Mouse (Mus musculus) myocyte (in vitro differentiated cells): ENCODE results near the gene Bpifa2. TPM values are rescaled to one million over a fixed set of nuclear protein-coding genes. Genes with fewer than 3 reads are reported as not detected.

Source experiments
- H3K27me3 ChIP-seq: one replicate; pipeline ENCODE4 v1.6.1; 2011; ENCODE audit not compliant: control insufficient read depth, insufficient read depth, insufficient read length
- H3K36me3 ChIP-seq: one replicate; pipeline ENCODE4 v1.6.1; 2011; ENCODE audit not compliant: control insufficient read depth, insufficient read depth
- H3K4me2 ChIP-seq: one replicate; pipeline ENCODE4 v1.6.1; 2011; ENCODE audit warnings: low read depth, control low read depth
- H3K4me3 ChIP-seq: one replicate; pipeline ENCODE4 v1.5.1; 2011; ENCODE audit warnings: mild to moderate bottlenecking, control low read depth, moderate library complexity
- H3K79me2 ChIP-seq: one replicate; pipeline ENCODE4 v1.6.1; 2011; ENCODE audit not compliant: control insufficient read depth, insufficient read depth
- H3ac ChIP-seq: one replicate; pipeline ENCODE4 v1.6.1; 2011; ENCODE audit not compliant: control insufficient read depth, insufficient read length
- CEBPB ChIP-seq: IDR thresholded peaks from 2 replicates; pipeline ENCODE4 v1.6.1; 2011; ENCODE audit warnings: mild to moderate bottlenecking, moderate library complexity; ENCODE audit not compliant: poor library complexity, insufficient read depth, severe bottlenecking
- E2F4 ChIP-seq: IDR thresholded peaks from one replicate; pipeline ENCODE4 v1.6.1; 2011; ENCODE audit warnings: mild to moderate bottlenecking, control low read depth, moderate library complexity; ENCODE audit not compliant: insufficient read depth
- MAX ChIP-seq: IDR thresholded peaks from one replicate; pipeline ENCODE4 v1.6.1; 2011; ENCODE audit warnings: low read depth, mild to moderate bottlenecking, control low read depth
- MYOD1 ChIP-seq, 3 experiments: IDR thresholded peaks; one replicate each; pipeline ENCODE4 v1.6.1; 2011; ENCODE audit warnings: control low read depth in 2 of 3, low read depth in 2 of 3, mild to moderate bottlenecking in 2 of 3, moderate library complexity in 1 of 3; ENCODE audit not compliant: insufficient read length in 2 of 3, control insufficient read depth in 1 of 3
- MYOG ChIP-seq, 3 experiments: IDR thresholded peaks; one replicate each; pipeline ENCODE4 v1.6.1; 2011; ENCODE audit warnings: control low read depth in 2 of 3, low read depth in 2 of 3, mild to moderate bottlenecking in 2 of 3; ENCODE audit not compliant: insufficient read length in 2 of 3, control insufficient read depth in 1 of 3, insufficient read depth in 1 of 3
- POLR2A ChIP-seq: IDR thresholded peaks from one replicate; pipeline ENCODE4 v1.6.1; 2011; ENCODE audit warnings: low read depth, mild to moderate bottlenecking, control low read depth, moderate library complexity; ENCODE audit not compliant: insufficient read length
- POLR2AphosphoS2 ChIP-seq: IDR thresholded peaks from one replicate; pipeline ENCODE4 v1.6.1; 2011; ENCODE audit warnings: low read depth, control low read depth; ENCODE audit not compliant: insufficient read length
- REST ChIP-seq: IDR thresholded peaks from one replicate; pipeline ENCODE4 v1.6.1; 2011; ENCODE audit warnings: mild to moderate bottlenecking, control low read depth, moderate library complexity; ENCODE audit not compliant: insufficient read depth, insufficient read length
- SRF ChIP-seq: IDR thresholded peaks from one replicate; pipeline ENCODE4 v1.6.1; 2011; ENCODE audit warnings: low read depth; ENCODE audit not compliant: control insufficient read depth, insufficient read length
- TCF12 ChIP-seq: IDR thresholded peaks from one replicate; pipeline ENCODE4 v1.6.1; 2011; ENCODE audit warnings: mild to moderate bottlenecking, control low read depth; ENCODE audit not compliant: poor library complexity, insufficient read depth, severe bottlenecking
- TCF3 ChIP-seq: IDR thresholded peaks from one replicate; pipeline ENCODE4 v1.6.1; 2011; ENCODE audit warnings: low read depth, control low read depth; ENCODE audit not compliant: insufficient read length
- USF1 ChIP-seq: IDR thresholded peaks from one replicate; pipeline ENCODE4 v1.6.1; 2011; ENCODE audit warnings: low read depth, mild to moderate bottlenecking, control low read depth, moderate library complexity
- polyA plus RNA-seq: library from polyadenylated mRNA; unstranded; fragments of >200 nt; fragmentation: generic; extraction: Trizol; gene quantifications from one replicate; pipeline ENCODE4 v1.2.1, GENCODE M21; 2012; ENCODE audit warnings: missing spikeins

The Bpifa2 gene
- polyA plus RNA-seq, 1 experiment: not detected

- Histone ChIP-seq H3K4me2 (no peak overlapping the region), H3ac (no peak overlapping the region), H3K36me3 (no peaks in the 10 kb centered on the region), H3K4me3 (no peak overlapping the region), H3K79me2 (no peaks in the 10 kb centered on the region), H3K27me3 (no peaks in the 10 kb centered on the region)
- TF ChIP-seq CEBPB: no peak
- no peak for TF ChIP-seq MAX
- TF ChIP-seq E2F4: no peak
Measured at GRCm38 (mm10) chr2:153995770-153996169, 12.3 kb upstream of the Bpifa2 start.

GRCm38 (mm10) chr2:154000501-154000900, 7.6 kb upstream of the Bpifa2 start:
- no peak overlapping the region for H3K4me3 ChIP-seq
- no peaks in the 10 kb centered on the region for H3K27me3 ChIP-seq
- no peak overlapping the region for H3ac ChIP-seq
- H3K36me3 ChIP-seq: no peaks in the 10 kb centered on the region
- H3K4me2 ChIP-seq: no peak overlapping the region
- TF ChIP-seq MAX (no peak), MYOG (IDR thresholded peaks at IDR 0.05; ENCODE audit: control insufficient read depth in 1 of 3, insufficient read depth in 1 of 3, insufficient read length in 2 of 3, low read depth in 2 of 3) (no peak), POLR2AphosphoS2 (no peak), TCF12 (no peak), MYOD1 (IDR thresholded peaks at IDR 0.05; ENCODE audit: control insufficient read depth in 1 of 3, insufficient read length in 2 of 3, low read depth in 2 of 3) (no peak), POLR2A (no peak), REST (no peak), SRF (no peak), E2F4 (no peak), TCF3 (no peak), CEBPB (no peak), USF1 (no peak)
- no peaks in the 10 kb centered on the region for H3K79me2 ChIP-seq

DNA sequence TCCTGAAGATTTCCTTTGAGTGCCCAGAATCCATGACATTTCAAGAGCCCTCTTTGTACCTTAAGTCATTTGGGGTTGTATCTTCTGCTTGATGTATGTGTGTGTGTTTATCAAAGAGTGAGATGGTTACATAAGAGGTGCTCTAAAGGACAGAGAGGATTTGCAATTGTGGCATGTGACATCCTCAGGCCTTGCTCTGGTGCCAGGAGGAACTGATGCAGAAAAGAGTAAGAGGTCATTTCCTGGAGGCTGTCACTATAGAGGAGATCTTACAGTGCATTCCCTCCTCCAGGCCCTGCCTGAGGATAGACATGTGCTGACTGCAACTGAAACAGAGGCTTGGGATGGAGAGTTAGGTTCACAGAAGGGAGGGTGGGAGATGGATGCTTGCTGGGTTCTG, 7.0 kb upstream of the Bpifa2 start:
- TF ChIP-seq TCF12 (no peak), POLR2AphosphoS2 (no peak), CEBPB (no peak), MAX (no peak), USF1 (no peak), E2F4 (no peak), SRF (no peak), MYOD1 (IDR thresholded peaks at IDR 0.05; ENCODE audit: control insufficient read depth in 1 of 3, insufficient read length in 2 of 3, low read depth in 2 of 3) (no peak), POLR2A (no peak), REST (no peak), TCF3 (no peak), MYOG (IDR thresholded peaks at IDR 0.05; ENCODE audit: control insufficient read depth in 1 of 3, insufficient read depth in 1 of 3, insufficient read length in 2 of 3, low read depth in 2 of 3) (no peak)
- Histone ChIP-seq H3K36me3 (no peaks in the 10 kb centered on the region), H3K79me2 (no peaks in the 10 kb centered on the region), H3ac (no peak overlapping the region), H3K4me3 (no peak overlapping the region), H3K4me2 (no peak overlapping the region), H3K27me3 (no peaks in the 10 kb centered on the region)

- H3K4me3 ChIP-seq: no peak overlapping the region
- TF ChIP-seq TCF12 (no peak), MYOG (IDR thresholded peaks at IDR 0.05; ENCODE audit: control insufficient read depth in 1 of 3, insufficient read depth in 1 of 3, insufficient read length in 2 of 3, low read depth in 2 of 3) (no peak), SRF (no peak), CEBPB (no peak), POLR2A (no peak), REST (no peak), MYOD1 (IDR thresholded peaks at IDR 0.05; ENCODE audit: control insufficient read depth in 1 of 3, insufficient read length in 2 of 3, low read depth in 2 of 3) (no peak), TCF3 (no peak), E2F4 (no peak), USF1 (no peak), MAX (no peak), POLR2AphosphoS2 (no peak)
- no peaks in the 10 kb centered on the region for H3K36me3 ChIP-seq
- no peak overlapping the region for H3ac ChIP-seq
- H3K4me2 ChIP-seq: no peak overlapping the region
- H3K27me3 ChIP-seq: no peaks in the 10 kb centered on the region
- H3K79me2 ChIP-seq: no peaks in the 10 kb centered on the region
Measured at GRCm38 (mm10) chr2:154004456-154004855, 3.6 kb upstream of the Bpifa2 start.

- H3K79me2 ChIP-seq: no peaks in the 10 kb centered on the region
- no peak overlapping the region for H3K4me2 ChIP-seq
- no peak overlapping the region for H3ac ChIP-seq
- TF ChIP-seq MYOD1 (IDR thresholded peaks at IDR 0.05; ENCODE audit: control insufficient read depth in 1 of 3, insufficient read length in 2 of 3, low read depth in 2 of 3) (no peak), POLR2A (no peak), MYOG (IDR thresholded peaks at IDR 0.05; ENCODE audit: control insufficient read depth in 1 of 3, insufficient read depth in 1 of 3, insufficient read length in 2 of 3, low read depth in 2 of 3) (no peak), TCF12 (no peak), POLR2AphosphoS2 (no peak), USF1 (no peak)
- no peaks in the 10 kb centered on the region for H3K27me3 ChIP-seq
- no peak overlapping the region for H3K4me3 ChIP-seq
- H3K36me3 ChIP-seq: no peaks in the 10 kb centered on the region
Measured at GRCm38 (mm10) chr2:154005094-154005493, 3.0 kb upstream of the Bpifa2 start.
